Mouse (Mus musculus): Measurements from ENCODE around the gene Prtg. TPM values are rescaled to one million over a fixed set of nuclear protein-coding genes. Genes with fewer than 3 reads are reported as not detected.

The Prtg gene
- polyA plus RNA-seq, 1 experiment from 2014 or later, result 0.09 TPM

GRCm38 (mm10) chr9:72925021-72925934 lies 118.6 kb downstream of the Prtg start, which contains the start of gene Pygo1:
TSS of gene Pygo1 (plus strand) at chr9:72925645.
- Histone ChIP-seq H3K4me2 (ENCODE audit: low read depth, low read length) (peak within 1 kb of the TSS; percentile 82), H3K36me3 (replicated peaks; ENCODE audit: insufficient read depth, low read length) (no peaks in the 10 kb centered on the region), H3K4me1 (ENCODE audit: insufficient read depth) (no peaks in the 10 kb centered on the region), H3K9ac (replicated peaks) (peak within 1 kb of the TSS; percentile 17), H3K27me3 (ENCODE audit: insufficient read depth, low read length) (peaks cover 43% of the 10 kb centered on the region), H3K9me3 (ENCODE audit: low read length) (no peaks in the 10 kb centered on the region), H3K27ac (ENCODE audit: low read depth) (no peak within 1 kb of the TSS), H3K4me3 (ENCODE audit: low read depth, low read length) (peak within 1 kb of the TSS; percentile 53)
- DNase-seq (peak; percentile 29), ATAC-seq (peak; percentile 65)
- TF ChIP-seq EP300 (IDR thresholded peaks at IDR 0.05; ENCODE audit: low read depth) (no peak), CTCF (IDR thresholded peaks at IDR 0.05; ENCODE audit: low read depth) (no peak)
- WGBS (ENCODE audit: insufficient replicate concordance), result under 1% methylated on average over 73 of the region's 108 CpGs

GRCm38 (mm10) chr9:72925935-72926258 lies 119.2 kb downstream of the Prtg start:
- peak overlapping the region; percentile 82 for H3K4me2 ChIP-seq (ENCODE audit: low read depth, low read length)
- peak overlapping the region; percentile 17 for H3K9ac ChIP-seq (replicated peaks)
- H3K27ac ChIP-seq (ENCODE audit: low read depth), result no peak overlapping the region
- no peak for DNase-seq
- H3K36me3 ChIP-seq (replicated peaks; ENCODE audit: insufficient read depth, low read length), result no peaks in the 10 kb centered on the region
- no peak for ATAC-seq
- TF ChIP-seq CTCF (IDR thresholded peaks at IDR 0.05; ENCODE audit: low read depth), result no peak
- H3K4me1 ChIP-seq (ENCODE audit: insufficient read depth), result no peaks in the 10 kb centered on the region
- 7% methylated on average over 20 of the region's 20 CpGs for WGBS (ENCODE audit: insufficient replicate concordance)
- H3K4me3 ChIP-seq (ENCODE audit: low read depth, low read length), result peak overlapping the region; percentile 53
- peaks cover 43% of the 10 kb centered on the region for H3K27me3 ChIP-seq (ENCODE audit: insufficient read depth, low read length)
- no peaks in the 10 kb centered on the region for H3K9me3 ChIP-seq (ENCODE audit: low read length)

DNA sequence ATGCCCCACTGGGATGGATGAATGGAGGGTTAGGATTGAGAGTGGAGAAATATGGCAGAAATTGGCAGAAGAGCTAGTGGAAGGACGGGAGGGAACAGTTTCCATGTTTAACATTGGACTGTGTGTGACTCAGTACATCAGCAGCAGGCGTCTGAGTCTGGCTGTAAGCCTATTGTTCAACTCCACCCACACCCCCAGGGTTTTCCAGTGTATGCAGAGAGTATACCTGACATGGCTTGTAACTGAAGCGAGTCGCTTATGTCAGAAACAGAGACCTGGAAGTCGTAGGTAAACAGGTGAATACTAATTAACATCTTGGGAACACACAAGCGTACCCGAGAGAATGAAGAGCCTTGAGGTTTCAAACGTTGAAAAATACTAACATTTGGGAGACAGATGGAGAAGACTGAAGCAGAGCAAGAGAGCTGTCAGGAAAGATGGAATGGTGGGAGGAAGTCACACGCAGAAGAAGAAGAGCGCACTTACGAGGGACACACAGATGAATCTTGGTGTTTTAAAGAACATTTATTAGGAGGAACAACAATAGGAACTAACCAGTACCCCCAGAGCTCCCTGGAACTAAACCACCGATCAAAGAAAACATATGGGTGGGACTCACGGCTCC lies 124.6 kb downstream of the Prtg start:
- Histone ChIP-seq H3K27ac (ENCODE audit: low read depth) (no peak overlapping the region), H3K4me2 (ENCODE audit: low read depth, low read length) (no peak overlapping the region), H3K4me3 (ENCODE audit: low read depth, low read length) (no peak overlapping the region), H3K9ac (replicated peaks) (no peak overlapping the region), H3K27me3 (ENCODE audit: insufficient read depth, low read length) (peaks cover 18% of the 10 kb centered on the region), H3K9me3 (ENCODE audit: low read length) (no peaks in the 10 kb centered on the region), H3K4me1 (ENCODE audit: insufficient read depth) (0 out of 2 replicates have a peak, but pooled peaks cover 3% of the 10 kb centered on the region), H3K36me3 (replicated peaks; ENCODE audit: insufficient read depth, low read length) (no peaks in the 10 kb centered on the region)
- WGBS (ENCODE audit: insufficient replicate concordance), result 70% methylated on average over 13 of the region's 13 CpGs
- DNase-seq, result no peak
- no peak for TF ChIP-seq EP300 (IDR thresholded peaks at IDR 0.05; ENCODE audit: low read depth)
- TF ChIP-seq CTCF (IDR thresholded peaks at IDR 0.05; ENCODE audit: low read depth), result no peak
- ATAC-seq, result no peak

GRCm38 (mm10) chr9:72935309-72935708 lies 128.6 kb downstream of the Prtg start:
- no peak for ATAC-seq
- H3K4me1 ChIP-seq (ENCODE audit: insufficient read depth), result 0 out of 2 replicates have a peak, but pooled peaks cover 3% of the 10 kb centered on the region

GRCm38 (mm10) chr9:72936301-72936700 lies 129.6 kb downstream of the Prtg start:
- Histone ChIP-seq H3K4me2 (ENCODE audit: low read depth, low read length) (no peak overlapping the region), H3K4me3 (ENCODE audit: low read depth, low read length) (no peak overlapping the region), H3K36me3 (replicated peaks; ENCODE audit: insufficient read depth, low read length) (no peaks in the 10 kb centered on the region), H3K4me1 (ENCODE audit: insufficient read depth) (0 out of 2 replicates have a peak, but pooled peaks cover 3% of the 10 kb centered on the region), H3K27me3 (ENCODE audit: insufficient read depth, low read length) (no peaks in the 10 kb centered on the region), H3K9ac (replicated peaks) (no peak overlapping the region), H3K27ac (ENCODE audit: low read depth) (no peak overlapping the region), H3K9me3 (ENCODE audit: low read length) (no peaks in the 10 kb centered on the region)
- DNase-seq (no peak), ATAC-seq (peak; percentile 64; the same call in 1 of the 2 replicates)
- 49% methylated on average over 2 of the region's 2 CpGs for WGBS (ENCODE audit: insufficient replicate concordance)
- TF ChIP-seq CTCF (IDR thresholded peaks at IDR 0.05; ENCODE audit: low read depth), result no peak
- TF ChIP-seq EP300 (IDR thresholded peaks at IDR 0.05; ENCODE audit: low read depth), result no peak

More at GRCm38 (mm10) chr9:72935309-72935708, 128.6 kb downstream of the Prtg start:
- no peak for TF ChIP-seq EP300 (IDR thresholded peaks at IDR 0.05; ENCODE audit: low read depth)
- TF ChIP-seq CTCF (IDR thresholded peaks at IDR 0.05; ENCODE audit: low read depth), result no peak
- no peak overlapping the region for H3K4me3 ChIP-seq (ENCODE audit: low read depth, low read length)
- H3K27ac ChIP-seq (ENCODE audit: low read depth), result no peak overlapping the region
- WGBS (ENCODE audit: insufficient replicate concordance), result 82% methylated on average over 4 of the region's 4 CpGs
- H3K4me2 ChIP-seq (ENCODE audit: low read depth, low read length), result no peak overlapping the region
- no peaks in the 10 kb centered on the region for H3K36me3 ChIP-seq (replicated peaks; ENCODE audit: insufficient read depth, low read length)
- no peak overlapping the region for H3K9ac ChIP-seq (replicated peaks)
- no peaks in the 10 kb centered on the region for H3K9me3 ChIP-seq (ENCODE audit: low read length)
- no peaks in the 10 kb centered on the region for H3K27me3 ChIP-seq (ENCODE audit: insufficient read depth, low read length)
- no peak for DNase-seq

- H3K9me3 ChIP-seq (ENCODE audit: low read length), result peaks cover 4% of the 10 kb centered on the region; the same call in 1 of the 2 replicates
- no peak overlapping the region for H3K9ac ChIP-seq (replicated peaks)
- no peak overlapping the region for H3K4me3 ChIP-seq (ENCODE audit: low read depth, low read length)
- DNase-seq, result no peak
- H3K4me1 ChIP-seq (ENCODE audit: insufficient read depth), result no peaks in the 10 kb centered on the region
- no peak for ATAC-seq
- TF ChIP-seq CTCF (IDR thresholded peaks at IDR 0.05; ENCODE audit: low read depth), result peak; percentile 30
- TF ChIP-seq EP300 (IDR thresholded peaks at IDR 0.05; ENCODE audit: low read depth), result no peak
- no peak overlapping the region for H3K4me2 ChIP-seq (ENCODE audit: low read depth, low read length)
- 60% methylated on average over 3 of the region's 3 CpGs for WGBS (ENCODE audit: insufficient replicate concordance)
- H3K27me3 ChIP-seq (ENCODE audit: insufficient read depth, low read length), result no peaks in the 10 kb centered on the region
- no peak overlapping the region for H3K27ac ChIP-seq (ENCODE audit: low read depth)
- H3K36me3 ChIP-seq (replicated peaks; ENCODE audit: insufficient read depth, low read length), result no peaks in the 10 kb centered on the region
Observed at GRCm38 (mm10) chr9:72943424-72943823, 136.8 kb downstream of the Prtg start.
